Mouse (Mus musculus) ES-E14 (cell line): ENCODE measurements around the gene Golga7b. TPM values are rescaled to one million over a fixed set of nuclear protein-coding genes. Genes with fewer than 3 reads are reported as not detected.

Experiments used
- DNase-seq: peaks from one replicate; pipeline ENCODE4 v3.0.0-alpha.2; 2013; ENCODE audit warnings: low read depth, low spot score
- H3K27ac ChIP-seq: 2 replicates; pipeline ENCODE4 v1.5.1; 2012; ENCODE audit warnings: low read depth, mild to moderate bottlenecking, low read length, moderate library complexity, mixed read lengths; ENCODE audit not compliant: poor library complexity, insufficient read depth, severe bottlenecking
- H3K36me3 ChIP-seq: 2 replicates; pipeline ENCODE4 v1.6.1; 2012; ENCODE audit warnings: mild to moderate bottlenecking, low read length, moderate library complexity, mixed read lengths; ENCODE audit not compliant: control insufficient read depth, poor library complexity, insufficient read depth, severe bottlenecking
- H3K4me1 ChIP-seq, 2 experiments: fragments of 150-350 bp in 1 of 2; sonication (generic) in 1 of 2; 2 replicates each; pipeline ENCODE4 v1.6.1; 2012; ENCODE audit warnings: low read length in 2 of 2, mild to moderate bottlenecking in 1 of 2, mixed read lengths in 1 of 2; ENCODE audit not compliant: control insufficient read depth in 2 of 2, insufficient read depth in 2 of 2, poor library complexity in 1 of 2
- H3K4me3 ChIP-seq, 2 experiments: fragments of 150-350 bp in 1 of 2; sonication (generic) in 1 of 2; 2 replicates each; pipeline ENCODE4 v1.5.1; 2012; ENCODE audit warnings: low read length in 2 of 2, low read depth in 1 of 2, mild to moderate bottlenecking in 1 of 2, mixed read lengths in 1 of 2; ENCODE audit not compliant: insufficient read depth in 1 of 2, poor library complexity in 1 of 2, severe bottlenecking in 1 of 2
- H3K9ac ChIP-seq: 2 replicates; pipeline ENCODE4 v1.6.1; 2012; ENCODE audit warnings: low read depth, mild to moderate bottlenecking, low read length, mixed read lengths; ENCODE audit not compliant: poor library complexity, insufficient read depth, severe bottlenecking
- H3K9me3 ChIP-seq: fragments of 150-350 bp; sonication (generic); 2 replicates; pipeline ENCODE4 v1.6.1; 2012; ENCODE audit warnings: low read depth, mild to moderate bottlenecking, low read length; ENCODE audit not compliant: control insufficient read depth, insufficient read depth
- CHD2 ChIP-seq: IDR thresholded peaks from 2 replicates; pipeline ENCODE4 v1.6.1; 2014; ENCODE audit warnings: mild to moderate bottlenecking, low read depth, low read length, inconsistent platforms
- HCFC1 ChIP-seq: IDR thresholded peaks from 2 replicates; pipeline ENCODE4 v1.6.1; 2012; ENCODE audit warnings: low read length, inconsistent platforms, borderline replicate concordance; ENCODE audit not compliant: insufficient read depth
- MAFK ChIP-seq: IDR thresholded peaks from 2 replicates; pipeline ENCODE4 v1.6.1; 2014; ENCODE audit warnings: mild to moderate bottlenecking, low read depth, low read length, inconsistent platforms; ENCODE audit not compliant: insufficient read depth
- ZC3H11A ChIP-seq: IDR thresholded peaks from 2 replicates; pipeline ENCODE4 v1.6.1; 2012; ENCODE audit warnings: low read depth, mild to moderate bottlenecking, inconsistent platforms, low read length, borderline replicate concordance
- ZNF384 ChIP-seq: IDR thresholded peaks from 2 replicates; pipeline ENCODE4 v1.6.1; 2012; ENCODE audit warnings: low read depth, low read length, inconsistent platforms
- in situ Hi-C, 2 experiments: fragments of 600-800 bp; cut with MboI; formaldehyde crosslinking; loops; one replicate each; pipeline ENCODE4 v1.15.1; 2025; ENCODE audit warnings: low sequenced_read_pairs in 2 of 2, inconsistent platforms in 1 of 2; ENCODE audit not compliant: unreplicated experiment in 2 of 2
- total RNA-seq: library from RNA; depleted of rRNA; stranded (reverse); fragments of 300-350 nt; gene quantifications from 2 replicates; pipeline ENCODE4 v1.2.3, GENCODE M21; 2012

The Golga7b gene
- total RNA-seq, 1 experiment = 0.09 TPM

- Histone ChIP-seq H3K4me3 (no peak overlapping the region), H3K9me3 (no peaks in the 10 kb centered on the region), H3K36me3 (no peaks in the 10 kb centered on the region), H3K27ac (no peak overlapping the region), H3K9ac (no peak overlapping the region), H3K4me1 (peaks cover 0 to 2% of the 10 kb centered on the region in 2 experiments; a peak in 1 of 4 replicates)
- no peak for TF ChIP-seq ZNF384
- TF ChIP-seq CHD2 = no peak
- TF ChIP-seq ZC3H11A = no peak
- no peak for TF ChIP-seq MAFK
- no peak for TF ChIP-seq HCFC1
- DNase-seq = no peak
- in situ Hi-C loops = no loop called here
Measured at GRCm38 (mm10) chr19:42271182-42271581, 23.8 kb downstream of the Golga7b start.

- Histone ChIP-seq H3K27ac (no peak overlapping the region), H3K9me3 (no peaks in the 10 kb centered on the region), H3K4me1 (peaks cover 0 to 2% of the 10 kb centered on the region in 2 experiments; a peak in 1 of 4 replicates), H3K36me3 (no peaks in the 10 kb centered on the region), H3K4me3 (no peak overlapping the region), H3K9ac (no peak overlapping the region)
- in situ Hi-C loops = no loop called here
- peak; percentile 87 for TF ChIP-seq ZC3H11A
- TF ChIP-seq HCFC1 = no peak
- DNase-seq = peak; percentile 80
Measured at GRCm38 (mm10) chr19:42272003-42272963, 24.9 kb downstream of the Golga7b start.

DNA sequence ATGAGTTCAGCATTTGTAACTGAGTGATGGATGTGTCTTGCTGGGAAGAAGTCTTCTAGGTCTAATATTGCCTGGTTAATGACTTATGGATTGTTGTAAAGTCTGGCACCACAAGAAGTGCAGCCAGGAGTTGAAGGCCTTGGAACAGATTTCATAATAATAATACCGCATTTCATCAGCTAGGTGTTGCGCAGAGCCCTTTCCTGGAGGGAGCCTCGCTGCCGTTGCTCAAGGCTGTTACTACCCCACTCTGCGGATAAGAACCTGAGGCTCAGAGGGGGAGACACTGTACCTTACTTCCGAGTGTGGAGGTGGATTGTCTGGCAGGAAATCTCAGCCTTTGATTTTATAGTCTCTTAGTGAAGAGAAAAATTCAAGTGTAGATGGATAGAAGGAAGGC is 29.9 kb downstream of the Golga7b start:
- no peak overlapping the region for H3K9ac ChIP-seq
- DNase-seq = no peak
- no peaks in the 10 kb centered on the region for H3K36me3 ChIP-seq
- no peak overlapping the region for H3K27ac ChIP-seq
- in situ Hi-C loops = no loop called here
- no peak overlapping the region for H3K4me3 ChIP-seq
- H3K4me1 ChIP-seq = peaks cover 0 to 1% of the 10 kb centered on the region in 2 experiments; a peak in 1 of 4 replicates
- no peaks in the 10 kb centered on the region for H3K9me3 ChIP-seq
- TF ChIP-seq MAFK (no peak), ZNF384 (no peak), HCFC1 (no peak), CHD2 (no peak), ZC3H11A (no peak)

GRCm38 (mm10) chr19:42278461-42278860 is 31.1 kb downstream of the Golga7b start:
- Histone ChIP-seq H3K27ac (no peak overlapping the region), H3K9ac (no peak overlapping the region), H3K4me3 (no peak overlapping the region), H3K36me3 (no peaks in the 10 kb centered on the region), H3K4me1 (peaks cover 0 to 1% of the 10 kb centered on the region in 2 experiments; a peak in 1 of 4 replicates), H3K9me3 (no peaks in the 10 kb centered on the region)
- TF ChIP-seq MAFK = no peak
- no peak for TF ChIP-seq ZC3H11A
- no peak for TF ChIP-seq HCFC1
- TF ChIP-seq ZNF384 = no peak
- no peak for TF ChIP-seq CHD2
- in situ Hi-C loops = no loop called here
- DNase-seq = no peak
